Mouse (Mus musculus) testis, adult 2 months (tissue): ENCODE measurements around the gene Scyl2.

Experiments used
- CTCF ChIP-seq: fragments of 200-500 bp; IDR thresholded peaks from 2 replicates; pipeline ENCODE4 v1.5.1; 2012; ENCODE audit warnings: low read depth, mild to moderate bottlenecking, inconsistent platforms, low read length, moderate library complexity; ENCODE audit not compliant: control insufficient read depth, insufficient read depth, insufficient replicate concordance
- POLR2A ChIP-seq: fragments of 200-500 bp; IDR thresholded peaks from 2 replicates; pipeline ENCODE4 v1.6.1; 2012; ENCODE audit warnings: low read depth, mild to moderate bottlenecking, inconsistent platforms, low read length, moderate library complexity; ENCODE audit not compliant: control insufficient read depth

- TF ChIP-seq POLR2A (no peak), CTCF (no peak)
Measured at GRCm38 (mm10) chr10:89630052-89630451, 56.0 kb downstream of the Scyl2 start.
